Mouse (Mus musculus) CH12.LX (cell line): ENCODE results near the gene Ttc7b.

Experiments
- CTCF ChIP-seq, 2 experiments: IDR thresholded peaks in 1 of 2; conservative IDR thresholded peaks in 1 of 2; 2 replicates each; pipeline ENCODE4 v1.5.1; 2011 to 2012; ENCODE audit warnings: low read depth in 2 of 2, low read length in 2 of 2, improper control_type of control experiment in 1 of 2, inconsistent platforms in 1 of 2, mild to moderate bottlenecking in 1 of 2, moderate library complexity in 1 of 2
- POLR2A ChIP-seq: IDR thresholded peaks from 2 replicates; pipeline ENCODE4 v1.6.1; 2011; ENCODE audit warnings: low read depth, mild to moderate bottlenecking, improper control_type of control experiment, low read length
- SIN3A ChIP-seq: IDR thresholded peaks from 2 replicates; pipeline ENCODE4 v1.6.1; 2012; ENCODE audit warnings: low read length, improper control_type of control experiment, inconsistent platforms

DNA sequence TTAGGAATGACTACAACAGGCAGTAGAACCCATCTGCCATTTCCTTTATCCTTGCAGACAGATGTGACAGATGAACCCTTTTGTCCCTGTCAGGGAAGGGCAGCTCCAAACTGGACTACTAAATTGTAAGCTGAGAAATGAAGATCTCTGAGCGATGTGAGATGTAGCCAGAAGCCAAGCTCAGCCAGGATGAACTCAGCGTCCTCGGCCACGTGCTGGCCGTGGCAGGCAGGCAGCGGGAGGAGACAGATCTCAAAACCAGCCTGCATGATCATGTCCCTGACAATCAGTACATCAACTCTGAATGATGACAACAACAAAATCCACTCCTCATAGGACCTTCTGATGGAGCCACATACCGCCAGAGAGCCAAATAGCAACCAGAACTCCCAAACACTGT is 62.9 kb downstream of the Ttc7b start:
- TF ChIP-seq SIN3A (no peak), CTCF (conservative IDR thresholded peaks at IDR 0.05 in 1 of 2, IDR thresholded peaks at IDR 0.05 in 1 of 2; ENCODE audit: low read depth in 2 of 2, low read length in 2 of 2) (no peak), POLR2A (no peak)
